Mouse (Mus musculus) lung, adult 2 months (tissue): ENCODE results near the gene Dctpp1.

ENCODE experiments used
- CTCF ChIP-seq: fragments of 200-500 bp; IDR thresholded peaks from 2 replicates; pipeline ENCODE4 v1.5.1; 2011; ENCODE audit warnings: mild to moderate bottlenecking, low read length, control low read depth; ENCODE audit not compliant: insufficient read depth
- POLR2A ChIP-seq: fragments of 200-500 bp; IDR thresholded peaks from 2 replicates; pipeline ENCODE4 v1.6.1; 2011; ENCODE audit warnings: low read depth, mild to moderate bottlenecking, control low read depth, low read length, borderline replicate concordance; ENCODE audit errors: extremely low read depth

DNA sequence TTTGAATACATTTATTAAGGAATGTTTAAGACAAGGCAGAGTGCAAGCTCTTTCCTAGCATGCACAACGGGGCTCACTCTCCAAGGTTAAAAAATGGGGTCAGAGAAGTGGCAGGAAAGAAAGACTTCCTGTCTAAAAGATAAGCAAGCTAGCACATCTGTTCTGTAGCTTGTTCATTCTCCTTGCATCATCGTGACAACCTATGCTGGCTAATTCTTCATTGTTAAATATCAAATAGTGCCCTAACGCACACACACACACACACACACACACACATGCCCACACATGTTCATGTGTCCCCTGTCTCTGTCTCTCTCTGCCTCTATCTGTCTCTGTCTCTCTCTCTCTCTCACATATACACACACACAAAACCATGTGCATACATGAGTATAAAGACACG lies 20.6 kb upstream of the Dctpp1 start:
- TF ChIP-seq CTCF (no peak), POLR2A (no peak)
